Mouse (Mus musculus) intestine, embryonic 14.5 days (tissue): ENCODE data around the gene Prodh2. TPM values are rescaled to one million over a fixed set of nuclear protein-coding genes. Genes with fewer than 3 reads are reported as not detected.
"Not testable (repeated sequence)": the region's sequence is repeated elsewhere in the genome, so short reads cannot be mapped to it uniquely, and the experiment has no call there.

Source experiments
- ATAC-seq: fragments of 200-750 bp; cut with Nextera tagmentation; replicated peaks from 2 replicates; pipeline ENCODE4 v1.8.0; 2017; ENCODE audit warnings: low read depth, moderate number of reproducible peaks, moderate TSS enrichment, moderate library complexity; ENCODE audit not compliant: low FRiP score, low TSS enrichment
- DNase-seq: peaks from one replicate; pipeline ENCODE4 v3.0.0-alpha.2; 2018; ENCODE audit warnings: low spot score
- H3K27ac ChIP-seq: fragments of 300-500 bp; sonication (generic); 2 replicates; pipeline ENCODE4 v1.5.1; 2014; ENCODE audit warnings: low read depth, mild to moderate bottlenecking, control low read depth
- H3K27me3 ChIP-seq: fragments of 300-500 bp; sonication (generic); replicated peaks from 2 replicates; pipeline ENCODE4 v1.6.1; 2014; ENCODE audit warnings: low read length, control low read depth; ENCODE audit not compliant: control insufficient read depth, insufficient read depth
- H3K36me3 ChIP-seq: fragments of 300-500 bp; sonication (generic); 2 replicates; pipeline ENCODE4 v1.6.1; 2014; ENCODE audit warnings: low read length, control low read depth; ENCODE audit not compliant: control insufficient read depth, insufficient read depth
- H3K4me1 ChIP-seq: fragments of 300-500 bp; sonication (generic); replicated peaks from 2 replicates; pipeline ENCODE4 v1.6.1; 2014; ENCODE audit warnings: low read length, control low read depth, mixed read lengths; ENCODE audit not compliant: control insufficient read depth, insufficient read depth
- H3K4me2 ChIP-seq: fragments of 300-500 bp; sonication (generic); 2 replicates; pipeline ENCODE4 v1.6.1; 2014; ENCODE audit warnings: low read length
- H3K4me3 ChIP-seq: fragments of 300-500 bp; sonication (generic); 2 replicates; pipeline ENCODE4 v1.5.1; 2014; ENCODE audit warnings: low read depth, low read length, control low read depth, mixed read lengths
- H3K9ac ChIP-seq: fragments of 300-500 bp; sonication (generic); 2 replicates; pipeline ENCODE4 v1.6.1; 2014; ENCODE audit warnings: mild to moderate bottlenecking, low read length
- H3K9me3 ChIP-seq: fragments of 300-500 bp; sonication (generic); 2 replicates; pipeline ENCODE4 v1.6.1; 2016; ENCODE audit warnings: low read length, control low read depth; ENCODE audit not compliant: control insufficient read depth
- WGBS: fragments of 180-500 bp; shearing (Covaris S2); extraction: QIAGEN DNeasy Blood & Tissue Kit; methylation state at CpG from one replicate; pipeline ENCODE4 v1.1.7; 2014; 5-methylcytosine and 5-hydroxymethylcytosine counted together
- polyA plus RNA-seq: library from polyadenylated mRNA; unstranded; fragments of >200 nt; fragmentation: Nextera tagmentation; extraction: Ambion mirVana; gene quantifications from 2 replicates; pipeline ENCODE4 v1.2.1, GENCODE M21; 2014

Gene Prodh2
- polyA plus RNA-seq, 1 experiment from 2014 or later: 1.3 TPM

DNA sequence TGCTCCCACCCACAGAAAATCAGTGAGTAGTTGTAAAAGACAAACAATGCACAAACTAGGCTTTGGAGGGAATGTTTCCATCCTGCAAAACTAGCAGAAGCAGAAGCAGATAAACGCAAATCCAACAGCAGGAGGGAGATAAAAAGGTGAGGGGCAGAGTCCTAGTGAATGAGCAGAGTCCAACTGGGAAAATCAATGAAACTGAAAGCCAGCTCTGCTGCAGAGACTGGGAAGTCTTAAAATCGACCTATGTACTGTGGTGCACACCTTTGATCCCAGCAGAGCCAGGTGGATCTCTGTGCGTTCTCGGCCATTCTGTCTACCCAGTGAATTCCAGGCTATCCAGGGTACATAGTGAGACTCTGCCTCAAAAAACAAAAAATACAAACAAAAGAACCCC lies 18.4 kb upstream of the Prodh2 start:
- no peak overlapping the region for H3K4me3 ChIP-seq
- no peak overlapping the region for H3K4me2 ChIP-seq
- H3K27ac ChIP-seq: no peak overlapping the region
- no peak; the same call in 1 of the 2 replicates for ATAC-seq
- H3K27me3 ChIP-seq: 0 out of 2 replicates have a peak, but pooled peaks cover 5% of the 10 kb centered on the region
- 57% methylated on average over 4 of the region's 4 CpGs for WGBS
- no peak overlapping the region for H3K9ac ChIP-seq
- DNase-seq: no peak
- no peaks in the 10 kb centered on the region for H3K36me3 ChIP-seq
- no peaks in the 10 kb centered on the region for H3K9me3 ChIP-seq
- H3K4me1 ChIP-seq: 0 out of 2 replicates have a peak, but pooled peaks cover 4% of the 10 kb centered on the region

- H3K27me3 ChIP-seq, H3K36me3 ChIP-seq, H3K4me1 ChIP-seq, H3K4me2 ChIP-seq, DNase-seq, H3K27ac ChIP-seq, H3K9me3 ChIP-seq, ATAC-seq, H3K9ac ChIP-seq, H3K4me3 ChIP-seq: not testable (repeated sequence)
- 80% methylated on average over 7 of the region's 7 CpGs for WGBS
Observed at GRCm38 (mm10) chr7:30476136-30476535, 17.3 kb upstream of the Prodh2 start.

- 0 out of 2 replicates have a peak, but pooled peaks cover 4% of the 10 kb centered on the region for H3K4me1 ChIP-seq
- H3K27ac ChIP-seq: no peak overlapping the region
- peak overlapping the region; percentile 45 for H3K4me2 ChIP-seq
- DNase-seq (peak; percentile 57), ATAC-seq (no peak)
- H3K36me3 ChIP-seq: no peaks in the 10 kb centered on the region
- H3K9ac ChIP-seq: 0 out of 2 replicates have a peak overlapping the region, but pooled peaks have one; percentile 27
- 0 out of 2 replicates have a peak, but pooled peaks cover 3% of the 10 kb centered on the region for H3K27me3 ChIP-seq
- no peaks in the 10 kb centered on the region for H3K9me3 ChIP-seq
- 6% methylated on average over 31 of the region's 32 CpGs for WGBS
- H3K4me3 ChIP-seq: peak overlapping the region; percentile 16
Observed at GRCm38 (mm10) chr7:30477415-30478381, 15.7 kb upstream of the Prodh2 start.

GRCm38 (mm10) chr7:30484250-30484649 lies 9.2 kb upstream of the Prodh2 start:
- ATAC-seq: no peak
- H3K9me3 ChIP-seq: no peaks in the 10 kb centered on the region
- no peak overlapping the region for H3K4me2 ChIP-seq
- no peaks in the 10 kb centered on the region for H3K4me1 ChIP-seq
- no peak overlapping the region for H3K9ac ChIP-seq
- no peak overlapping the region for H3K27ac ChIP-seq
- no peak overlapping the region for H3K4me3 ChIP-seq
- peak; percentile 90 for DNase-seq
- no peaks in the 10 kb centered on the region for H3K27me3 ChIP-seq
- H3K36me3 ChIP-seq: no peaks in the 10 kb centered on the region
- WGBS: 15% methylated on average over 8 of the region's 8 CpGs

GRCm38 (mm10) chr7:30490251-30490956 lies 3.0 kb upstream of the Prodh2 start:
- H3K36me3 ChIP-seq: no peaks in the 10 kb centered on the region
- no peak overlapping the region for H3K9ac ChIP-seq
- H3K9me3 ChIP-seq: no peaks in the 10 kb centered on the region
- 33% methylated on average over 16 of the region's 16 CpGs for WGBS
- H3K27ac ChIP-seq: no peak overlapping the region
- H3K4me3 ChIP-seq: no peak overlapping the region
- no peaks in the 10 kb centered on the region for H3K27me3 ChIP-seq
- no peak overlapping the region for H3K4me2 ChIP-seq
- DNase-seq (no peak), ATAC-seq (no peak)
- H3K4me1 ChIP-seq: no peaks in the 10 kb centered on the region

DNA sequence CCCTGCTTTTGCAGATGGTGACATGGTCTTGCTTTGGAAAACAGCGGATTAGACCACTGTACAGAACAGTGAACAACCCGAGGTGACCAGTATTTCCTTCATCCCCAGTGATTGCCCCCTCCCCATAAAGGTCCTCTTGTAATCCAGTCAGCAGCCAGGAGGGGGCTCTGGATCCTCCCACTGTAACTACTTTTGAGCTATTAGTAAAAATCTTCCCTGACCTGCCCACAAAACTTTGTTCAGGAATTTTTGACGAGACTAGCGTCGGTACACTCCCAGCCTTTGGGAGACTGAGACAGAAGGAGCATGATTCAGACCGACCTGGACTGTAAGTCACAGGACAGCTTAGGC lies 2.5 kb upstream of the Prodh2 start:
- Histone ChIP-seq H3K4me2 (no peak overlapping the region), H3K4me3 (no peak overlapping the region), H3K9me3 (no peaks in the 10 kb centered on the region), H3K27me3 (no peaks in the 10 kb centered on the region), H3K27ac (no peak overlapping the region), H3K4me1 (no peaks in the 10 kb centered on the region), H3K36me3 (no peaks in the 10 kb centered on the region), H3K9ac (no peak overlapping the region)
- ATAC-seq: no peak
- DNase-seq: no peak
- WGBS: 15% methylated on average over 6 of the region's 6 CpGs

DNA sequence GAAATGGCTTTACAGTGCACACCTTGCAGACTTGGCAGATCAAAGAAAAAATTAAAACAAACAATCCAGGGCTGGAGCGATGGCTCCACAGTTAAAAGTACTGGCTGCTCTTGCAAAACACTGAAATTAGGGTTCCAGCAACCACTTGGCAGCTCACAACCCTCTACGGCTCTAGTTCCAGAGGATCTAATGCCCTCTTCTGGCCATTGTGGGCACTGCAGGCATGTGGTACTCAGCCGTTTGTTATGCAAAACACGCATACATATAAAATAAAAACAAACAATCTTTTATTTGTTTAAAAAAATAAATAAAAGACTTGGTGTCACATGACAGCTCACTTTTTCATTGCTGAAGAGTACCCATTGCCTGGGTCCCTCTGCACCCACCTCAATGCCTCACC lies 657 bp upstream of the Prodh2 start:
- Histone ChIP-seq H3K4me3 (no peak overlapping the region), H3K4me2 (0 out of 2 replicates have a peak overlapping the region, but pooled peaks have one; percentile 1), H3K9ac (no peak overlapping the region), H3K9me3 (no peaks in the 10 kb centered on the region), H3K27me3 (no peaks in the 10 kb centered on the region), H3K4me1 (no peaks in the 10 kb centered on the region), H3K36me3 (no peaks in the 10 kb centered on the region), H3K27ac (no peak overlapping the region)
- ATAC-seq (0 out of 2 replicates have a peak, but pooled peaks have one; percentile 7), DNase-seq (peak; percentile 88)
- 21% methylated on average over 4 of the region's 4 CpGs for WGBS

DNA sequence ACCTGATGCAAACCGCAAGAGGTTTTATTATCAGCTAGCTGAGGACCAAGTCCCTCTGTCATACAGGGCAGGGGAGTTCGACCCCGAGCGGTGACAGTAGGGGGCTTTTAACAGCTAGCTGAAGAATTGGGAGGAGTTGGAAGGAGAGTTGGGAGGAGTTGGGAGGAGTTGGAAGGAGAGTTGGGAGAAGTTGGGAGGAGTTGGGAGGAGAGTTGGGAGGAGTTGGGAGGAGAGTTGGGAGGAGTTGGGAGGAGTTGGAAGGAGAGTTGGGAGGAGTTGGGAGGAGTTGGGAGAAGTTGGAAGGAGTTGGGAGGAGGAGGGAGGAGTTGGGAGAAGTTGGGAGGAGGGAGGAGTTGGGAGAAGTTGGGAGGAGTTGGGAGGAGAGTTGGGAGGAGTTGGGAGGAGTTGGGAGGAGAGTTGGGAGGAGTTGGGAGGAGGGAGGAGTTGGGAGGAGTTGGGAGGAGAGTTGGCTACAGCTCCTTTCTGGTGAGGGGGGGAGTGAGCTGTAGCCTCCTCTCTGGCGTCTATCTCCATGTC lies 2.2 kb downstream of the Prodh2 start:
- not testable (repeated sequence) for H3K4me3 ChIP-seq, H3K27ac ChIP-seq, H3K4me1 ChIP-seq, H3K27me3 ChIP-seq, H3K36me3 ChIP-seq, ATAC-seq, H3K9me3 ChIP-seq, DNase-seq, H3K9ac ChIP-seq, H3K4me2 ChIP-seq
- WGBS: 57% methylated on average over 4 of the region's 5 CpGs
